Mouse (Mus musculus) E14TG2a.4 (cell line): ENCODE measurements around the gene Sbno1.

ENCODE experiments used
- H3K27me3 ChIP-seq: 2 replicates; pipeline ENCODE4 v1.6.1; 2014; ENCODE audit warnings: low read length, control low read depth; ENCODE audit not compliant: insufficient read depth
- H3K36me3 ChIP-seq: 2 replicates; pipeline ENCODE4 v1.6.1; 2014; ENCODE audit warnings: low read length, control low read depth; ENCODE audit not compliant: insufficient read depth
- H3K4me1 ChIP-seq: replicated peaks from 2 replicates; pipeline ENCODE4 v1.6.1; 2014; ENCODE audit warnings: low read depth, low read length, control low read depth
- H3K4me3 ChIP-seq: replicated peaks from 2 replicates; pipeline ENCODE4 v1.5.1; 2014; ENCODE audit warnings: mild to moderate bottlenecking, low read length
- H3K9me3 ChIP-seq: 2 replicates; pipeline ENCODE4 v1.6.1; 2014; ENCODE audit warnings: low read length, control low read depth
- CTCF ChIP-seq: conservative IDR thresholded peaks from 2 replicates; pipeline ENCODE4 v1.5.1; 2014; ENCODE audit warnings: low read length
- NANOG ChIP-seq: IDR thresholded peaks from 2 replicates; pipeline ENCODE4 v1.6.1; 2014; ENCODE audit warnings: borderline replicate concordance, low read length, mixed read lengths
- POU5F1 ChIP-seq: IDR thresholded peaks from 2 replicates; pipeline ENCODE4 v1.6.1; 2014; ENCODE audit warnings: low read length, borderline replicate concordance

Sbno1 gene

GRCm38 (mm10) chr5:124456762-124457161, 31.0 kb upstream of the Sbno1 start:
- no peak for TF ChIP-seq NANOG
- TF ChIP-seq POU5F1: no peak
- TF ChIP-seq CTCF: no peak
- H3K36me3 ChIP-seq: peaks cover 99% of the 10 kb centered on the region
- peaks cover 38% of the 10 kb centered on the region for H3K4me1 ChIP-seq
- H3K4me3 ChIP-seq: no peak overlapping the region
- H3K27me3 ChIP-seq: no peaks in the 10 kb centered on the region
- no peaks in the 10 kb centered on the region for H3K9me3 ChIP-seq

- H3K4me3 ChIP-seq: peak overlapping the region; percentile 7; the same call in 1 of the 2 replicates
- no peaks in the 10 kb centered on the region for H3K27me3 ChIP-seq
- no peaks in the 10 kb centered on the region for H3K9me3 ChIP-seq
Measured at GRCm38 (mm10) chr5:124454082-124454419, 28.2 kb upstream of the Sbno1 start.

GRCm38 (mm10) chr5:124453339-124454081, 27.7 kb upstream of the Sbno1 start:
- Histone ChIP-seq H3K4me1 (peaks cover 64% of the 10 kb centered on the region), H3K36me3 (peaks cover 99% of the 10 kb centered on the region), H3K9me3 (no peaks in the 10 kb centered on the region), H3K27me3 (no peaks in the 10 kb centered on the region), H3K4me3 (peak overlapping the region; percentile 7)
- no peak for TF ChIP-seq NANOG
- TF ChIP-seq POU5F1: no peak
- TF ChIP-seq CTCF: no peak

More at GRCm38 (mm10) chr5:124454082-124454419, 28.2 kb upstream of the Sbno1 start:
- Histone ChIP-seq H3K4me1 (peaks cover 58% of the 10 kb centered on the region), H3K36me3 (peaks cover 99% of the 10 kb centered on the region)
- no peak for TF ChIP-seq POU5F1
- TF ChIP-seq NANOG: no peak
- no peak for TF ChIP-seq CTCF

- Histone ChIP-seq H3K4me3 (peak overlapping the region; percentile 7), H3K27me3 (no peaks in the 10 kb centered on the region), H3K36me3 (peaks cover 99% of the 10 kb centered on the region), H3K9me3 (no peaks in the 10 kb centered on the region), H3K4me1 (peaks cover 71% of the 10 kb centered on the region)
- TF ChIP-seq NANOG (no peak), CTCF (no peak), POU5F1 (no peak)
Measured at GRCm38 (mm10) chr5:124452494-124453228, 26.9 kb upstream of the Sbno1 start.

GRCm38 (mm10) chr5:124450641-124451340, 25.0 kb upstream of the Sbno1 start:
- H3K9me3 ChIP-seq: no peaks in the 10 kb centered on the region
- peaks cover 87% of the 10 kb centered on the region for H3K4me1 ChIP-seq
- no peak for TF ChIP-seq POU5F1
- no peak for TF ChIP-seq NANOG
- no peak for TF ChIP-seq CTCF
- peaks cover 91% of the 10 kb centered on the region for H3K36me3 ChIP-seq
- no peaks in the 10 kb centered on the region for H3K27me3 ChIP-seq
- H3K4me3 ChIP-seq: peak overlapping the region; percentile 41; the same call in 1 of the 2 replicates

- TF ChIP-seq NANOG: no peak
- no peak for TF ChIP-seq POU5F1
- TF ChIP-seq CTCF: no peak
- Histone ChIP-seq H3K27me3 (no peaks in the 10 kb centered on the region), H3K36me3 (peaks cover 84% of the 10 kb centered on the region), H3K4me1 (peaks cover 86% of the 10 kb centered on the region), H3K4me3 (peak overlapping the region; percentile 41; the same call in 1 of the 2 replicates), H3K9me3 (no peaks in the 10 kb centered on the region)
Measured at GRCm38 (mm10) chr5:124450051-124450450, 24.2 kb upstream of the Sbno1 start.

GRCm38 (mm10) chr5:124449494-124449893, 23.7 kb upstream of the Sbno1 start:
- TF ChIP-seq POU5F1 (no peak), CTCF (no peak), NANOG (no peak)
- Histone ChIP-seq H3K4me1 (peaks cover 87% of the 10 kb centered on the region), H3K9me3 (no peaks in the 10 kb centered on the region), H3K4me3 (no peak overlapping the region), H3K27me3 (no peaks in the 10 kb centered on the region), H3K36me3 (peaks cover 78% of the 10 kb centered on the region)

- Histone ChIP-seq H3K4me3 (peak overlapping the region; percentile 86), H3K4me1 (peaks cover 82% of the 10 kb centered on the region), H3K9me3 (no peaks in the 10 kb centered on the region), H3K27me3 (no peaks in the 10 kb centered on the region), H3K36me3 (peaks cover 61% of the 10 kb centered on the region)
- TF ChIP-seq POU5F1 (no peak), NANOG (no peak), CTCF (no peak)
Measured at GRCm38 (mm10) chr5:124446301-124446881, 20.6 kb upstream of the Sbno1 start.
